Mouse (Mus musculus): Measurements from ENCODE around the gene Mtx3. TPM values are rescaled to one million over a fixed set of nuclear protein-coding genes. Genes with fewer than 3 reads are reported as not detected.
A peak's percentile ranks its signal among the peaks of the same experiment; 100 is the strongest.

The Mtx3 gene
- polyA plus RNA-seq, 1 experiment from 2014 or later, result 4.8 TPM

DNA sequence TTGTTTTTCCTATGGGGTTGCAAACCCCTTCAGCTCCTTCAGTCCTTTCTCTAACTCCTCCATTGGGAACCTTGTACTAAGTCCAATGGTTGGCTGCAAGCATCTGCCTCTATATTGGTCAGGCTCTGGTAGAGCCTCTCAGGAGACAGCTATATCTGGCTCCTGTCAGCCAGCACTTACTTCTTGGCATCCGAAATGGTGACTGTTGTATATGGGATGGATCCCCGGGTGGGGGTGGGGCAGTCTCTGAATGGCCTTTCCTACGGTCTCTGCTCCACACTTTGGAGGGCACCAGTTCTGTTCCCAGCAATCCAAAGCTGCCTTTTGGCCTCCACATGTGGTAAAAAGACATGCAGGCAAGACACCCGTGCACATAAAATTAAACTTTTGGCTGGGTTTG lies 15.4 kb downstream of the Mtx3 start:
- Histone ChIP-seq H3K4me3 (ENCODE audit: control insufficient read depth in 1 of 2, insufficient read depth in 1 of 2, low read depth in 1 of 2, low read length in 2 of 2) (no peak overlapping the region), H3K9ac (ENCODE audit: low read length) (no peak overlapping the region), H3K27ac (replicated peaks in 1 of 2; ENCODE audit: control insufficient read depth in 1 of 2, insufficient read depth in 1 of 2, low read depth in 2 of 2, low read length in 2 of 2) (peak overlapping the region; percentile 37 to 49; a peak in 3 of 4 replicates), H3K36me3 (ENCODE audit: control insufficient read depth, insufficient read depth, low read length) (peaks cover 11% of the 10 kb centered on the region), H3K4me1 (ENCODE audit: control insufficient read depth in 2 of 2, insufficient read depth in 2 of 2, low read length in 2 of 2) (peaks cover 8 to 23% of the 10 kb centered on the region in 2 experiments), H3K4me2 (ENCODE audit: low read length) (no peak overlapping the region), H3K27me3 (ENCODE audit: control insufficient read depth, insufficient read depth, low read length) (no peaks in the 10 kb centered on the region), H3K9me3 (ENCODE audit: control insufficient read depth, low read length) (no peaks in the 10 kb centered on the region)
- peak; percentile 64; the same call in 1 of the 2 replicates for ATAC-seq (ENCODE audit: insufficient number of reproducible peaks, insufficient read depth, low FRiP score, low read depth)
- WGBS, result 32% methylated on average over 4 of the region's 4 CpGs

DNA sequence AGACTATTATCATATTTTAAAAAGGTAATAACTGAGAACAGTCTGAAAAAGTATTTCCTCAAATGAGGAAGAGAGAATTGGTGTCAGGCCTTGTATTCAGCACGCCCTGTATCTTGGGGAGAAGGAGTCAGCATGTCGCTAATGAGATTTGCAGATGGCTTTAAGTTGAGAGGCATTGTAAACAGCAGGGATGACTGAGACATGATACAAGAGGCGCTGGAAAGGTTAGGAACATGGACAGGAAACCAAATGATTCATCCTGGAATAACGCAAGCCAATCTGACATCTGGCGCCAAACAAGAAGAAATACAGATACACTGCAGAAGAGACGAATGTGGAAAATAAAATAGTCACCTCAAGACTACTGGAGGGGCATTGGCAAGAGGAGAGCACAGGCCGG lies 20.8 kb downstream of the Mtx3 start:
- no peaks in the 10 kb centered on the region for H3K27me3 ChIP-seq (ENCODE audit: control insufficient read depth, insufficient read depth, low read length)
- H3K9me3 ChIP-seq (ENCODE audit: control insufficient read depth, low read length), result no peaks in the 10 kb centered on the region
- no peak overlapping the region for H3K9ac ChIP-seq (ENCODE audit: low read length)
- H3K4me2 ChIP-seq (ENCODE audit: low read length), result no peak overlapping the region
- no peak for ATAC-seq (ENCODE audit: insufficient number of reproducible peaks, insufficient read depth, low FRiP score, low read depth)
- H3K36me3 ChIP-seq (ENCODE audit: control insufficient read depth, insufficient read depth, low read length), result no peaks in the 10 kb centered on the region
- 68% methylated on average over 7 of the region's 7 CpGs for WGBS
- no peak overlapping the region for H3K4me3 ChIP-seq (ENCODE audit: control insufficient read depth in 1 of 2, insufficient read depth in 1 of 2, low read depth in 1 of 2, low read length in 2 of 2)
- no peak overlapping the region for H3K27ac ChIP-seq (replicated peaks in 1 of 2; ENCODE audit: control insufficient read depth in 1 of 2, insufficient read depth in 1 of 2, low read depth in 2 of 2, low read length in 2 of 2)
- peaks cover 2 to 8% of the 10 kb centered on the region in 2 experiments; a peak in 3 of 4 replicates for H3K4me1 ChIP-seq (ENCODE audit: control insufficient read depth in 2 of 2, insufficient read depth in 2 of 2, low read length in 2 of 2)

DNA sequence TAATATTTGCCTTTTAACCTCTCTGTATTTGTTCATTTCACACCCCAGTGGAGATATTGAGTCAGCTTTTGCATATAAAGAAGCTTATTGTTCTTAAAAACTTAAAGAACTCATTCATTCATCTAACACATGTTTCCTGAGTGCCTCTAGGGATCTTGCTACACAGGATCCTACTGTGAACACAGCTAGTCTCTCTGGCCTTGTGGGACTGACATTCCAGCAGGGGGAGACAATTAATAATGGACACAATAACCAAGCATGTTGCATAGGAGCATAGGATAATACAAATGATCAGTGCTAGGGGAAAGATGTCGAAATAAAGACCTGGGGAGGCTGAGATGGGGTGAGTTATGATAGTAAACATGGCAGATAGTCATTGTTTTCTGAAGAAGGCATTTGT lies 22.1 kb downstream of the Mtx3 start:
- ATAC-seq (ENCODE audit: insufficient number of reproducible peaks, insufficient read depth, low FRiP score, low read depth), result no peak
- whole genome bisulfite sequencing, result 76% methylated on average over 1 of the region's 1 CpGs

DNA sequence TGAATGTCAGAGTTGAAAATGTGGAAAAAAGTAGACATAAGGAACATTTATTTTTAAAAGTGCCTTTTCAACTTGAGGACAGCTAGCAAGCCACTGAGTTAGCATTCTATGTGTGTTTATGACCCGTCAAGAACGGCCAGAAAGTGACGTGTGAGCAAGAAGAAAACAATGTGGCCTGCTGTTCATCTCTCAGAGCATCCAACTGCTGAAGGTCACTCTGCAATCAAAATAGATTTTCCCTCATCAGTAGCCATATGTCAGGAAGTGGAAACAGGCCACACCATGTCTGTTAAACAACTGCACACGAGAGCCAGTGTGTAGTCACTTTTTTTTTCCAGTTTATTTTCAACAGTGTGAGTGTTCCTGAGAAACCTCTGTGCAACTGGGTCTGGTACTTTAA lies 35.0 kb downstream of the Mtx3 start:
- Histone ChIP-seq H3K27me3 (ENCODE audit: control insufficient read depth, insufficient read depth, low read length) (no peaks in the 10 kb centered on the region), H3K4me2 (ENCODE audit: low read length) (no peak overlapping the region), H3K36me3 (ENCODE audit: control insufficient read depth, insufficient read depth, low read length) (no peaks in the 10 kb centered on the region), H3K27ac (replicated peaks in 1 of 2; ENCODE audit: control insufficient read depth in 1 of 2, insufficient read depth in 1 of 2, low read depth in 2 of 2, low read length in 2 of 2) (no peak overlapping the region), H3K9me3 (ENCODE audit: control insufficient read depth, low read length) (no peaks in the 10 kb centered on the region), H3K4me3 (ENCODE audit: control insufficient read depth in 1 of 2, insufficient read depth in 1 of 2, low read depth in 1 of 2, low read length in 2 of 2) (no peak overlapping the region), H3K4me1 (ENCODE audit: control insufficient read depth in 2 of 2, insufficient read depth in 2 of 2, low read length in 2 of 2) (peaks cover 6 to 15% of the 10 kb centered on the region in 2 experiments; a peak in 3 of 4 replicates), H3K9ac (ENCODE audit: low read length) (no peak overlapping the region)
- WGBS, result 26% methylated on average over 4 of the region's 4 CpGs
- no peak for ATAC-seq (ENCODE audit: insufficient number of reproducible peaks, insufficient read depth, low FRiP score, low read depth)

More for the DNA sequence above, 22.1 kb downstream of the Mtx3 start:
- H3K9me3 ChIP-seq (ENCODE audit: control insufficient read depth, low read length), result no peaks in the 10 kb centered on the region
- no peak overlapping the region for H3K4me2 ChIP-seq (ENCODE audit: low read length)
- no peaks in the 10 kb centered on the region for H3K4me1 ChIP-seq (ENCODE audit: control insufficient read depth in 2 of 2, insufficient read depth in 2 of 2, low read length in 2 of 2)
- H3K4me3 ChIP-seq (ENCODE audit: control insufficient read depth in 1 of 2, insufficient read depth in 1 of 2, low read depth in 1 of 2, low read length in 2 of 2), result no peak overlapping the region
- no peaks in the 10 kb centered on the region for H3K36me3 ChIP-seq (ENCODE audit: control insufficient read depth, insufficient read depth, low read length)
- no peaks in the 10 kb centered on the region for H3K27me3 ChIP-seq (ENCODE audit: control insufficient read depth, insufficient read depth, low read length)
- no peak overlapping the region for H3K9ac ChIP-seq (ENCODE audit: low read length)
- H3K27ac ChIP-seq (replicated peaks in 1 of 2; ENCODE audit: control insufficient read depth in 1 of 2, insufficient read depth in 1 of 2, low read depth in 2 of 2, low read length in 2 of 2), result no peak overlapping the region

DNA sequence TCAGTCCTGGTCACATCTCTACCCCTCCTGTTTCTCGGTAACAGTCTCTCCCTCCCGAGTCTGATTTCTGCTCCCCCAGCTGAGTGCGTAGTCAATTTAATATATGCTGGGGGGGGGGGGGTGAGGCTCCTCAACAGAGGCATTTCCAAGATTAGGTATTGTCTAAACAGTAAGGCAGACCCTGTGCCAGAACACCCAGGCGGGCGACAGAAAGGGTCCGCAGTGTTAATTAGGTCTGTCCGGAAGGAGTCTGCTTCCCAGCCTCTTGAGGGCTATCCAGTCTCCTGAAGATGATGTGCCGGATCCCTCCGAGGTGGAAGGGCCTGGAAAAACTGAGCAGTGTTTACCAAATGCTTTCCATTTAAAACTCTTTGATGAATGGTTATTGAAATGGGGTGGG lies 35.4 kb downstream of the Mtx3 start:
- Histone ChIP-seq H3K36me3 (ENCODE audit: control insufficient read depth, insufficient read depth, low read length) (no peaks in the 10 kb centered on the region), H3K4me3 (ENCODE audit: control insufficient read depth in 1 of 2, insufficient read depth in 1 of 2, low read depth in 1 of 2, low read length in 2 of 2) (no peak overlapping the region), H3K27me3 (ENCODE audit: control insufficient read depth, insufficient read depth, low read length) (no peaks in the 10 kb centered on the region), H3K9me3 (ENCODE audit: control insufficient read depth, low read length) (no peaks in the 10 kb centered on the region), H3K4me2 (ENCODE audit: low read length) (no peak overlapping the region), H3K9ac (ENCODE audit: low read length) (no peak overlapping the region), H3K27ac (replicated peaks in 1 of 2; ENCODE audit: control insufficient read depth in 1 of 2, insufficient read depth in 1 of 2, low read depth in 2 of 2, low read length in 2 of 2) (no peak overlapping the region), H3K4me1 (ENCODE audit: control insufficient read depth in 2 of 2, insufficient read depth in 2 of 2, low read length in 2 of 2) (peaks cover 6 to 15% of the 10 kb centered on the region in 2 experiments; a peak in 3 of 4 replicates)
- WGBS, result 75% methylated on average over 9 of the region's 9 CpGs
- no peak for ATAC-seq (ENCODE audit: insufficient number of reproducible peaks, insufficient read depth, low FRiP score, low read depth)

DNA sequence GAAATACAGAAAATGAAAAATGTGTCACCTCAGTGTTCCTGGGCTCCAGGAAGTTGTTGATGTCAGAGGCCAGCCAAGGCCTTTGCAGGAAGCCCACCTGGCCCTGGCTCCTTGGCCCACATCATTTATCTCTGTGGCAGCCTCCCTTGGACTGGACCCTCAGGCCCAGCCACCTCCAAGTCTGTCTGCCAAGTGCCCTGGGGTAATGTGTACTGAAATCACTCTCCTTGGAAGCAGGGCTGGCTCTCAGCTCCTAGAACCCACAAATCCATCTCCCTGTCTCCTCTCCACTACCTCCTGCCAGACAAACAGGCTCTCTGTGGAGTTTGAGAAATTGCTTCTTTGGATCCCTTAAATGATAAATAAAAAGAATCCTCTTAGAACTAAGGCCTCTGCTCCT lies 36.0 kb downstream of the Mtx3 start:
- no peak for ATAC-seq (ENCODE audit: insufficient number of reproducible peaks, insufficient read depth, low FRiP score, low read depth)
- Histone ChIP-seq H3K4me3 (ENCODE audit: control insufficient read depth in 1 of 2, insufficient read depth in 1 of 2, low read depth in 1 of 2, low read length in 2 of 2) (no peak overlapping the region), H3K4me1 (ENCODE audit: control insufficient read depth in 2 of 2, insufficient read depth in 2 of 2, low read length in 2 of 2) (peaks cover 6 to 15% of the 10 kb centered on the region in 2 experiments; a peak in 3 of 4 replicates)

DNA sequence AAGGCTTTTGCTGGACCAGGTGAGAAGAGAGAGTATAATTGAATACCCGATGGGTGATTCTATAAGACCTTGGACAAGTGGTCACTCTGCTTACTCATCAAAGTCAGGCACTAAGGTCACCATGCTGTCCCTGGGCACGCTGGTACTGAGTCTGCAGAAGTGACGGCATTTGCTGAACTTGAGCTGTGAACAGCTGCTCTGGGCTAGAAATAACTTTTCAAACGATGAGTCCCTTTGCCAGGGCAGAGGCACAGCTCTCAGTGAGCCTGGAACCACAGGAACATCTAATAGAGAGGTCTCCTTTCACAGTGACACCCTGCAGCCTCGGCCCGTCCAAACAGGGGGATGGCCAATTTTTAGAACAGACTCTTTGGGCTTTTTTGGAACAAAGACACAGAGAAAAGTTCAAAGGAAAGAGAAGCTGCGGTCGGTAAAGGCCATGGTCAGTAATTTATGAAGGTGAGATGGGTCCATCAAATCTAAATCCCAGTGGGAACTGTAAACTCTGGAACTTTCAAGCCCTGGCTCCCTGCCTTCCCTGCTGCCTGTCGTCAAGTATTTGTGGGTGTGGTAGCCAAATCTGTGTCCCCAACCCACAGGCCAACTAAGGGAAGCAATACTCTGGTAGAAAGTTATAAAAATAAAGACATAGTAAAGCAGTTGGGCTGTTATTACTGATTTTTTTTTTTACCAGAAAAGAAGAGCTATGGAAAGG lies 37.9 kb downstream of the Mtx3 start:
- no peak for ATAC-seq (ENCODE audit: insufficient number of reproducible peaks, insufficient read depth, low FRiP score, low read depth)
- H3K4me1 ChIP-seq (ENCODE audit: control insufficient read depth in 2 of 2, insufficient read depth in 2 of 2, low read length in 2 of 2), result peaks cover 6 to 15% of the 10 kb centered on the region in 2 experiments; a peak in 3 of 4 replicates
- no peak overlapping the region for H3K27ac ChIP-seq (replicated peaks in 1 of 2; ENCODE audit: control insufficient read depth in 1 of 2, insufficient read depth in 1 of 2, low read depth in 2 of 2, low read length in 2 of 2)
- H3K9me3 ChIP-seq (ENCODE audit: control insufficient read depth, low read length), result no peaks in the 10 kb centered on the region
- 65% methylated on average over 9 of the region's 9 CpGs for WGBS
- no peak overlapping the region for H3K4me2 ChIP-seq (ENCODE audit: low read length)
- no peak overlapping the region for H3K4me3 ChIP-seq (ENCODE audit: control insufficient read depth in 1 of 2, insufficient read depth in 1 of 2, low read depth in 1 of 2, low read length in 2 of 2)
- H3K36me3 ChIP-seq (ENCODE audit: control insufficient read depth, insufficient read depth, low read length), result no peaks in the 10 kb centered on the region
- no peaks in the 10 kb centered on the region for H3K27me3 ChIP-seq (ENCODE audit: control insufficient read depth, insufficient read depth, low read length)
- H3K9ac ChIP-seq (ENCODE audit: low read length), result no peak overlapping the region

More for the DNA sequence above, 36.0 kb downstream of the Mtx3 start:
- Histone ChIP-seq H3K9ac (ENCODE audit: low read length) (no peak overlapping the region), H3K36me3 (ENCODE audit: control insufficient read depth, insufficient read depth, low read length) (no peaks in the 10 kb centered on the region), H3K4me2 (ENCODE audit: low read length) (no peak overlapping the region), H3K27ac (replicated peaks in 1 of 2; ENCODE audit: control insufficient read depth in 1 of 2, insufficient read depth in 1 of 2, low read depth in 2 of 2, low read length in 2 of 2) (no peak overlapping the region), H3K9me3 (ENCODE audit: control insufficient read depth, low read length) (no peaks in the 10 kb centered on the region), H3K27me3 (ENCODE audit: control insufficient read depth, insufficient read depth, low read length) (no peaks in the 10 kb centered on the region)

Measured in heart, embryonic 14.5 days (tissue).